Mouse (Mus musculus): ENCODE data around the gene Marveld2.

- TF ChIP-seq GATA1 (IDR thresholded peaks at IDR 0.05; ENCODE audit: low read length) (no peak), TAL1 (IDR thresholded peaks at IDR 0.05; ENCODE audit: low read length) (no peak)
Observed at GRCm38 (mm10) chr13:100612903-100613302, 3.9 kb downstream of the Marveld2 start.

All from erythroblast, embryonic 14.5 days (primary cell).